Mouse (Mus musculus): ENCODE results near the gene Cd248. TPM values are rescaled to one million over a fixed set of nuclear protein-coding genes. Genes with fewer than 3 reads are reported as not detected.
A peak's percentile ranks its signal among the peaks of the same experiment; 100 is the strongest.

Gene Cd248
- polyA plus RNA-seq, 1 experiment from 2014 or later = 74.1 TPM

DNA sequence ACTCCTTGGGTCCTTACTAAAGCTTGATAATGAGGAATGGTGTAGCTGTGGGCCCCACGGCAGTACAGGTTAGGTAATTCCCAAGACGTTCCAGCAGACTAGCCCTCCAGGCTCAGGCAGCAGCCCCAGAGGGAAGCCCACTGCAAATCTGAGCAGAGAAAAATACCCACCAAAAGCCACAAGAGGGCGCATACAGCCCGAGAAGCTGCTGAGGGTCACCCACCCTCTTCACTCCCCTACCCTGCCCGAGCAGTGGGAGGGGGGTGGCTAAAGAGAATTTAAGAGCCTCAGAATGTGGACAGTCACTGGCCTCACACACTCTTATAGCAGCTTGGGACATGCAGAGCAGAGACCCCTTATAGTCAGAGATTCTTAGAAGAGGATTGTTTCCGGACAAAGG lies 11.6 kb upstream of the Cd248 start:
- Histone ChIP-seq H3K9me3 (replicated peaks) (no peaks in the 10 kb centered on the region), H3K4me1 (peaks cover 65% of the 10 kb centered on the region), H3K9ac (no peak overlapping the region), H3K27ac (0 out of 2 replicates have a peak overlapping the region, but pooled peaks have one; percentile 37), H3K36me3 (no peaks in the 10 kb centered on the region), H3K4me3 (replicated peaks) (0 out of 2 replicates have a peak overlapping the region, but pooled peaks have one; percentile 1), H3K27me3 (peaks cover 37% of the 10 kb centered on the region), H3K4me2 (no peak overlapping the region)
- WGBS = 10% methylated on average over 6 of the region's 6 CpGs
- no peak for ATAC-seq (replicated peaks; ENCODE audit: low FRiP score)

GRCm38 (mm10) chr19:5057876-5058775 lies 9.8 kb upstream of the Cd248 start:
- Histone ChIP-seq H3K9me3 (replicated peaks) (no peaks in the 10 kb centered on the region), H3K27ac (peak overlapping the region; percentile 82), H3K36me3 (no peaks in the 10 kb centered on the region), H3K4me2 (peak overlapping the region; percentile 27; the same call in 1 of the 2 replicates), H3K4me1 (peaks cover 51% of the 10 kb centered on the region), H3K27me3 (peaks cover 18% of the 10 kb centered on the region), H3K4me3 (replicated peaks) (no peak overlapping the region), H3K9ac (no peak overlapping the region)
- WGBS = 24% methylated on average over 16 of the region's 16 CpGs
- ATAC-seq (replicated peaks; ENCODE audit: low FRiP score) = no peak

- peak overlapping the region; percentile 27 for H3K4me2 ChIP-seq
- H3K27me3 ChIP-seq = 0 out of 2 replicates have a peak, but pooled peaks cover 8% of the 10 kb centered on the region
- 8% methylated on average over 10 of the region's 10 CpGs for WGBS
- H3K4me1 ChIP-seq = peaks cover 51% of the 10 kb centered on the region
- ATAC-seq (replicated peaks; ENCODE audit: low FRiP score) = peak; percentile 41
- no peak overlapping the region for H3K9ac ChIP-seq
- no peaks in the 10 kb centered on the region for H3K36me3 ChIP-seq
- H3K27ac ChIP-seq = peak overlapping the region; percentile 82
- H3K9me3 ChIP-seq (replicated peaks) = no peaks in the 10 kb centered on the region
- H3K4me3 ChIP-seq (replicated peaks) = no peak overlapping the region
Measured at GRCm38 (mm10) chr19:5058801-5059771, 8.8 kb upstream of the Cd248 start.

- Histone ChIP-seq H3K27me3 (no peaks in the 10 kb centered on the region), H3K4me1 (peaks cover 63% of the 10 kb centered on the region), H3K36me3 (no peaks in the 10 kb centered on the region), H3K4me2 (0 out of 2 replicates have a peak overlapping the region, but pooled peaks have one; percentile 9), H3K27ac (peak overlapping the region; percentile 82), H3K4me3 (replicated peaks) (no peak overlapping the region), H3K9ac (no peak overlapping the region), H3K9me3 (replicated peaks) (no peaks in the 10 kb centered on the region)
- WGBS = 35% methylated on average over 5 of the region's 5 CpGs
- no peak for ATAC-seq (replicated peaks; ENCODE audit: low FRiP score)
Measured at GRCm38 (mm10) chr19:5060365-5061330, 7.2 kb upstream of the Cd248 start.

DNA sequence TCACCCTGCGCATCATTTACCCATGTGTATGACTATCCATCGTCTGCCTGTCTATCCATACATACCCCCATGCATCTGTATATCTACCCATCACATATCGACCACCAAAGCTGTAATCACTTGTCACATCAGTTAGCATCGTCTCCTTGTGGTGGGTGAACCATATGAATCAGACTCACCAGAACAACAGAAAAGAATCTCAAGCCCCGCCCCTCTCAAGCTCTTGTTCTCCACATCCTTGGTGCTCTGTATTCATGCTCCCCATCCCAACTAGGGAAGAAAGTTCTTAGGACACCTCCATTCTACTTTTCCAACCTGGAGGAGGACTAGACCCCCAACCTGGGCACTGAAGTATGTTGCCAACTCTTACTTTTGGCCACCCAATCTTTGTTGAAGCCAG lies 5.8 kb upstream of the Cd248 start:
- Histone ChIP-seq H3K9me3 (replicated peaks) (no peaks in the 10 kb centered on the region), H3K27ac (no peak overlapping the region), H3K9ac (no peak overlapping the region), H3K27me3 (peaks cover 3% of the 10 kb centered on the region), H3K4me2 (no peak overlapping the region), H3K4me3 (replicated peaks) (no peak overlapping the region), H3K36me3 (no peaks in the 10 kb centered on the region), H3K4me1 (peaks cover 57% of the 10 kb centered on the region)
- WGBS = 89% methylated on average over 5 of the region's 5 CpGs
- no peak for ATAC-seq (replicated peaks; ENCODE audit: low FRiP score)

- no peak overlapping the region for H3K4me3 ChIP-seq (replicated peaks)
- no peak for ATAC-seq (replicated peaks; ENCODE audit: low FRiP score)
- peaks cover 8% of the 10 kb centered on the region for H3K27me3 ChIP-seq
- H3K36me3 ChIP-seq = no peaks in the 10 kb centered on the region
- 65% methylated on average over 6 of the region's 6 CpGs for WGBS
- no peaks in the 10 kb centered on the region for H3K9me3 ChIP-seq (replicated peaks)
- peaks cover 60% of the 10 kb centered on the region for H3K4me1 ChIP-seq
- H3K27ac ChIP-seq = no peak overlapping the region
- H3K4me2 ChIP-seq = no peak overlapping the region
- no peak overlapping the region for H3K9ac ChIP-seq
Measured at GRCm38 (mm10) chr19:5062446-5062845, 5.4 kb upstream of the Cd248 start.

DNA sequence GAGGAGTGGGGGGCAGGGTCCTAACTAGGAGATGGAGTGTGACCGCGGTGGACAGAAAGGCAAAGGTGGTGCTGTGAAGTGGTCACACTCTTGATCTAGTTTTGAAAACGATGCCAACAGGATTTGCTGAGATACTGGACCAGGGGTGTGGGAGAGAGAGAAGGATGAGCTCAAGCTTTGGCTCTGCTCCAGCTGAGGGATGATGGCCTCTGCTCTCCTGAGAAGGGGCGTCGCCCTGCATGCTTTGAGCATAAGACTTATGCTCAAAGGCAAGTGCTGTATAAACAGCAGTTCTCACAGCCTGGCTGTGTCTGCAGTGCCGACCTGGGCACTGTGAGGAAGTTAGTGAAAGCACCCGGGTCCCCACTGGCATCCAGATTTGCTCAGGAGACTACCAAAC lies 2.8 kb upstream of the Cd248 start:
- ATAC-seq (replicated peaks; ENCODE audit: low FRiP score) = no peak
- H3K4me1 ChIP-seq = peaks cover 60% of the 10 kb centered on the region
- H3K9ac ChIP-seq = no peak overlapping the region
- peaks cover 33% of the 10 kb centered on the region for H3K27me3 ChIP-seq
- 59% methylated on average over 7 of the region's 7 CpGs for WGBS
- H3K27ac ChIP-seq = peak overlapping the region; percentile 41; the same call in 1 of the 2 replicates
- H3K9me3 ChIP-seq (replicated peaks) = no peaks in the 10 kb centered on the region
- no peak overlapping the region for H3K4me2 ChIP-seq
- no peak overlapping the region for H3K4me3 ChIP-seq (replicated peaks)
- H3K36me3 ChIP-seq = no peaks in the 10 kb centered on the region

DNA sequence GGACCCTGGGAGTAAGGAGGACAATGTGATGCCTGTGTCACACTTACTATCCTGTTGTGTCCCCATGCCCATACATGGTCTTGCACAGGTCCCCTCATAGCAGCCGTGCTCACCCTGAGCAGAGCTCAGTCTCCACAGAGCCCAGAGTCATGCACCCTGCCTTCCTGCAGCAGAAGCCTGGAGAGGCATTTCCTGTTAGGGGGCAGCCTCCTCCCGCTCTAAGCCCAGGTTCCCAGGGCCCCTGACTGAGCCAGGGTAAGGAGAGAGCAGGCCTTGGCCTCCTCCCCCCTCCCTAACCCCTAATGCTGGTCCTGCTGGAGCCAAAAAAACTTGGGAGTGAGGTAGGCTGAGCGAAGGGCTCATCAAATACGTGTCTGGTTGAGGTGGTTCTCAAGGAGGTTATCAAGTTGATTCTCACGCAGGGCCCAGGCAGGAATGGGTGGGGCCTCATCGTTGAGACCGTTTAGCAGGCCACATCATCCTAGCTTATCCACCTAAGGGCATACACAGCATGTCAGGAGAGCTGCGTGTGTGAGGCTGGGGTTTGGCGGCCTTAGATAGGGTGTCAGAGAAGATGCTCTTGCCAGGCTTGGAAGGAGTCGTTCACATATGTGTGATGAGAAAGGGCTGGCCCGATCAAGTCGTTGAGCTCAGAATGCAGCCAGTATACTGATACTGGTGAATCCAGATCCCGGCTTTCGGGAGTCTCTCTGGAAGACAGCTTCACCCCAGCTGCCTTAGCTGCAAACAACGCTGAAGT lies 658 bp upstream of the Cd248 start:
- peaks cover 49% of the 10 kb centered on the region for H3K27me3 ChIP-seq
- peak overlapping the region; percentile 84 for H3K4me2 ChIP-seq
- no peaks in the 10 kb centered on the region for H3K36me3 ChIP-seq
- peak overlapping the region; percentile 64; the same call in 1 of the 2 replicates for H3K9ac ChIP-seq
- ATAC-seq (replicated peaks; ENCODE audit: low FRiP score) = no peak
- no peaks in the 10 kb centered on the region for H3K9me3 ChIP-seq (replicated peaks)
- peaks cover 67% of the 10 kb centered on the region for H3K4me1 ChIP-seq
- peak overlapping the region; percentile 55 for H3K4me3 ChIP-seq (replicated peaks)
- H3K27ac ChIP-seq = peak overlapping the region; percentile 93
- 5% methylated on average over 15 of the region's 15 CpGs for WGBS

DNA sequence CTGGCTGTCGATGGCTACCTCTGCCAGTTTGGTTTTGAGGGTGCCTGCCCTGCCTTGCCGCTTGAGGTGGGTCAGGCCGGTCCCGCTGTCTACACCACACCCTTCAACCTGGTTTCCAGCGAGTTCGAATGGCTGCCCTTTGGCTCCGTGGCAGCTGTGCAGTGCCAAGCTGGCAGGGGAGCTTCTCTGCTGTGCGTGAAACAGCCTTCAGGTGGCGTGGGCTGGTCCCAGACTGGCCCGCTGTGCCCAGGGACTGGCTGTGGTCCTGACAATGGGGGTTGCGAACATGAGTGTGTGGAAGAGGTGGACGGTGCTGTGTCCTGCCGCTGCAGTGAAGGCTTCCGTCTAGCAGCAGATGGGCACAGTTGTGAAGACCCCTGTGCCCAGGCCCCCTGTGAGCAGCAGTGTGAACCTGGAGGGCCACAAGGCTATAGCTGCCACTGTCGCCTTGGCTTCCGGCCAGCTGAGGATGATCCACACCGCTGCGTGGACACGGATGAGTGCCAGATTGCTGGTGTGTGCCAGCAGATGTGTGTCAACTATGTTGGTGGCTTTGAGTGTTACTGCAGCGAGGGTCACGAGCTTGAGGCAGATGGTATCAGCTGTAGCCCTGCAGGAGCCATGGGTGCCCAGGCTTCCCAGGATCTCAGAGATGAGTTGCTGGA lies 824 bp downstream of the Cd248 start:
- 35% methylated on average over 21 of the region's 21 CpGs for WGBS
- H3K4me3 ChIP-seq (replicated peaks) = peak overlapping the region; percentile 55
- H3K27ac ChIP-seq = peak overlapping the region; percentile 93; the same call in 1 of the 2 replicates
- H3K4me2 ChIP-seq = peak overlapping the region; percentile 84
- peak overlapping the region; percentile 64 for H3K9ac ChIP-seq
- no peaks in the 10 kb centered on the region for H3K9me3 ChIP-seq (replicated peaks)
- no peak for ATAC-seq (replicated peaks; ENCODE audit: low FRiP score)
- peaks cover 50% of the 10 kb centered on the region for H3K27me3 ChIP-seq
- peaks cover 75% of the 10 kb centered on the region for H3K4me1 ChIP-seq
- H3K36me3 ChIP-seq = no peaks in the 10 kb centered on the region

DNA sequence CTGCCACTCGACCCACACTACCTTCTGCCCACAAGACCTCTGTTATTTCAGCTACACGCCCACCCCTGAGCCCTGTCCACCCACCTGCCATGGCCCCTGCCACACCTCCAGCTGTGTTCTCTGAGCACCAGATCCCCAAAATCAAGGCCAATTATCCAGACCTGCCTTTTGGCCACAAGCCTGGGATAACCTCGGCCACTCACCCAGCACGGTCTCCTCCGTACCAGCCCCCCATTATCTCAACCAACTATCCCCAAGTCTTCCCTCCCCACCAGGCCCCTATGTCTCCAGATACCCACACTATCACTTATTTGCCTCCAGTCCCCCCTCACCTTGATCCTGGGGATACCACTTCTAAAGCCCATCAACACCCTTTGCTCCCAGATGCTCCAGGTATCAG lies 1.6 kb downstream of the Cd248 start:
- H3K4me2 ChIP-seq = peak overlapping the region; percentile 84
- no peaks in the 10 kb centered on the region for H3K9me3 ChIP-seq (replicated peaks)
- H3K4me3 ChIP-seq (replicated peaks) = peak overlapping the region; percentile 55
- no peak overlapping the region for H3K9ac ChIP-seq
- H3K27ac ChIP-seq = no peak overlapping the region; the same call in 1 of the 2 replicates
- H3K4me1 ChIP-seq = peaks cover 75% of the 10 kb centered on the region
- no peak for ATAC-seq (replicated peaks; ENCODE audit: low FRiP score)
- no peaks in the 10 kb centered on the region for H3K36me3 ChIP-seq
- H3K27me3 ChIP-seq = peaks cover 58% of the 10 kb centered on the region
- WGBS = 78% methylated on average over 5 of the region's 5 CpGs

All from kidney, embryonic 15.5 days (tissue).